Mouse (Mus musculus): ENCODE measurements around the gene Shpk. TPM values are rescaled to one million over a fixed set of nuclear protein-coding genes. Genes with fewer than 3 reads are reported as not detected.

Gene Shpk
- polyA plus RNA-seq (2016; fragmentation: Nextera tagmentation; extraction: Ambion mirVana) = 1.4 and 1.5 TPM in 2 replicates

- Histone ChIP-seq H3K9ac (replicated peaks) (peak within 1 kb of the TSS; percentile 72), H3K27me3 (peaks cover 7% of the 10 kb centered on the region; the same call in 1 of the 2 replicates), H3K9me3 (no peaks in the 10 kb centered on the region), H3K27ac (replicated peaks) (no peak within 1 kb of the TSS), H3K4me3 (peak within 1 kb of the TSS; percentile 62), H3K36me3 (peaks cover 4% of the 10 kb centered on the region), H3K4me2 (replicated peaks) (peak within 1 kb of the TSS; percentile 90), H3K4me1 (peaks cover 13% of the 10 kb centered on the region)
- peak; percentile 98 for ATAC-seq (ENCODE audit: low FRiP score, low read depth)
- WGBS = under 1% methylated on average over 28 of the region's 32 CpGs
Measured at GRCm38 (mm10) chr11:73199230-73199712, at the start of gene Shpk. TSS of gene Shpk (plus strand) at chr11:73199460.

GRCm38 (mm10) chr11:73155071-73155470, 44.2 kb upstream of the Shpk start:
- ATAC-seq (ENCODE audit: low FRiP score, low read depth) = no peak
- H3K27ac ChIP-seq (replicated peaks) = no peak overlapping the region
- no peak overlapping the region for H3K4me3 ChIP-seq
- H3K4me1 ChIP-seq = peaks cover 1% of the 10 kb centered on the region; the same call in 1 of the 2 replicates
- no peaks in the 10 kb centered on the region for H3K36me3 ChIP-seq
- no peak overlapping the region for H3K4me2 ChIP-seq (replicated peaks)
- no peaks in the 10 kb centered on the region for H3K9me3 ChIP-seq
- 80% methylated on average over 6 of the region's 6 CpGs for WGBS
- H3K9ac ChIP-seq (replicated peaks) = no peak overlapping the region
- H3K27me3 ChIP-seq = peaks cover 19% of the 10 kb centered on the region

- ATAC-seq (ENCODE audit: low FRiP score, low read depth) = peak; percentile 66; the same call in 1 of the 2 replicates
- Histone ChIP-seq H3K9me3 (no peaks in the 10 kb centered on the region), H3K9ac (replicated peaks) (peak within 1 kb of the TSS; percentile 55), H3K4me2 (replicated peaks) (peak within 1 kb of the TSS; percentile 68), H3K27ac (replicated peaks) (no peak within 1 kb of the TSS), H3K36me3 (no peaks in the 10 kb centered on the region), H3K27me3 (peaks cover 35% of the 10 kb centered on the region), H3K4me1 (peaks cover 9% of the 10 kb centered on the region), H3K4me3 (peak within 1 kb of the TSS; percentile 42)
- 3% methylated on average over 49 of the region's 49 CpGs for WGBS
Measured at GRCm38 (mm10) chr11:73159957-73160810, 39.1 kb upstream of the Shpk start, which contains the start of gene P2rx5. TSS of gene P2rx5 (plus strand) at chr11:73160421.

GRCm38 (mm10) chr11:73160811-73161200, 38.5 kb upstream of the Shpk start:
- no peaks in the 10 kb centered on the region for H3K36me3 ChIP-seq
- peak overlapping the region; percentile 42; the same call in 1 of the 2 replicates for H3K4me3 ChIP-seq
- H3K9me3 ChIP-seq = no peaks in the 10 kb centered on the region
- peaks cover 9% of the 10 kb centered on the region for H3K4me1 ChIP-seq
- ATAC-seq (ENCODE audit: low FRiP score, low read depth) = no peak
- H3K27me3 ChIP-seq = peaks cover 35% of the 10 kb centered on the region
- WGBS = 29% methylated on average over 6 of the region's 6 CpGs
- peak overlapping the region; percentile 55; the same call in 1 of the 2 replicates for H3K9ac ChIP-seq (replicated peaks)
- peak overlapping the region; percentile 68 for H3K4me2 ChIP-seq (replicated peaks)
- no peak overlapping the region for H3K27ac ChIP-seq (replicated peaks)

- 94% methylated on average over 4 of the region's 4 CpGs for WGBS
- Histone ChIP-seq H3K4me2 (replicated peaks) (no peak overlapping the region), H3K27me3 (peaks cover 35% of the 10 kb centered on the region), H3K36me3 (no peaks in the 10 kb centered on the region), H3K4me1 (peaks cover 9% of the 10 kb centered on the region), H3K27ac (replicated peaks) (no peak overlapping the region), H3K9ac (replicated peaks) (no peak overlapping the region), H3K9me3 (no peaks in the 10 kb centered on the region), H3K4me3 (no peak overlapping the region)
- no peak for ATAC-seq (ENCODE audit: low FRiP score, low read depth)
Measured at GRCm38 (mm10) chr11:73161616-73162015, 37.6 kb upstream of the Shpk start.

- Histone ChIP-seq H3K9ac (replicated peaks) (no peak overlapping the region), H3K9me3 (no peaks in the 10 kb centered on the region), H3K4me1 (peaks cover 9% of the 10 kb centered on the region), H3K36me3 (no peaks in the 10 kb centered on the region), H3K27me3 (peaks cover 35% of the 10 kb centered on the region), H3K4me2 (replicated peaks) (no peak overlapping the region), H3K4me3 (no peak overlapping the region), H3K27ac (replicated peaks) (no peak overlapping the region)
- ATAC-seq (ENCODE audit: low FRiP score, low read depth) = no peak
- 91% methylated on average over 5 of the region's 5 CpGs for WGBS
Measured at GRCm38 (mm10) chr11:73162284-73162683, 37.0 kb upstream of the Shpk start.

GRCm38 (mm10) chr11:73168071-73168470, 31.2 kb upstream of the Shpk start:
- Histone ChIP-seq H3K36me3 (peaks cover 18% of the 10 kb centered on the region), H3K9ac (replicated peaks) (no peak overlapping the region), H3K9me3 (no peaks in the 10 kb centered on the region), H3K27me3 (no peaks in the 10 kb centered on the region), H3K4me3 (no peak overlapping the region), H3K4me2 (replicated peaks) (no peak overlapping the region), H3K27ac (replicated peaks) (no peak overlapping the region), H3K4me1 (no peaks in the 10 kb centered on the region)
- 80% methylated on average over 8 of the region's 8 CpGs for WGBS
- ATAC-seq (ENCODE audit: low FRiP score, low read depth) = no peak

GRCm38 (mm10) chr11:73168576-73168975, 30.7 kb upstream of the Shpk start:
- H3K4me1 ChIP-seq = no peaks in the 10 kb centered on the region
- no peaks in the 10 kb centered on the region for H3K27me3 ChIP-seq
- H3K9me3 ChIP-seq = no peaks in the 10 kb centered on the region
- no peak overlapping the region for H3K4me2 ChIP-seq (replicated peaks)
- H3K4me3 ChIP-seq = no peak overlapping the region
- no peak overlapping the region for H3K9ac ChIP-seq (replicated peaks)
- ATAC-seq (ENCODE audit: low FRiP score, low read depth) = no peak
- no peak overlapping the region for H3K27ac ChIP-seq (replicated peaks)
- H3K36me3 ChIP-seq = peaks cover 22% of the 10 kb centered on the region
- 78% methylated on average over 6 of the region's 6 CpGs for WGBS

GRCm38 (mm10) chr11:73169231-73169630, 30.0 kb upstream of the Shpk start:
- WGBS = 40% methylated on average over 4 of the region's 4 CpGs
- no peaks in the 10 kb centered on the region for H3K4me1 ChIP-seq
- ATAC-seq (ENCODE audit: low FRiP score, low read depth) = peak; percentile 62; the same call in 1 of the 2 replicates
- no peak overlapping the region for H3K27ac ChIP-seq (replicated peaks)
- no peak overlapping the region for H3K9ac ChIP-seq (replicated peaks)
- no peak overlapping the region for H3K4me3 ChIP-seq
- no peaks in the 10 kb centered on the region for H3K9me3 ChIP-seq
- H3K36me3 ChIP-seq = peaks cover 26% of the 10 kb centered on the region
- H3K27me3 ChIP-seq = no peaks in the 10 kb centered on the region
- H3K4me2 ChIP-seq (replicated peaks) = no peak overlapping the region

- peaks cover 30% of the 10 kb centered on the region for H3K36me3 ChIP-seq
- H3K4me2 ChIP-seq (replicated peaks) = no peak overlapping the region
- no peaks in the 10 kb centered on the region for H3K27me3 ChIP-seq
- H3K4me1 ChIP-seq = peaks cover 14% of the 10 kb centered on the region
- H3K9me3 ChIP-seq = no peaks in the 10 kb centered on the region
- H3K27ac ChIP-seq (replicated peaks) = no peak overlapping the region
- no peak overlapping the region for H3K4me3 ChIP-seq
- ATAC-seq (ENCODE audit: low FRiP score, low read depth) = no peak
- H3K9ac ChIP-seq (replicated peaks) = no peak overlapping the region
- WGBS = 75% methylated on average over 5 of the region's 5 CpGs
Measured at GRCm38 (mm10) chr11:73172186-73172585, 27.1 kb upstream of the Shpk start.

GRCm38 (mm10) chr11:73175612-73176011, 23.6 kb upstream of the Shpk start:
- Histone ChIP-seq H3K27ac (replicated peaks) (no peak overlapping the region), H3K9ac (replicated peaks) (peak overlapping the region; percentile 84), H3K4me3 (peak overlapping the region; percentile 93), H3K9me3 (no peaks in the 10 kb centered on the region), H3K36me3 (peaks cover 33% of the 10 kb centered on the region), H3K27me3 (no peaks in the 10 kb centered on the region), H3K4me1 (peaks cover 32% of the 10 kb centered on the region), H3K4me2 (replicated peaks) (peak overlapping the region; percentile 70)
- 52% methylated on average over 8 of the region's 8 CpGs for WGBS
- no peak for ATAC-seq (ENCODE audit: low FRiP score, low read depth)

- peaks cover 34% of the 10 kb centered on the region for H3K36me3 ChIP-seq
Measured at GRCm38 (mm10) chr11:73176186-73176585, 23.1 kb upstream of the Shpk start.

More at GRCm38 (mm10) chr11:73176186-73176585, 23.1 kb upstream of the Shpk start:
- under 1% methylated on average over 15 of the region's 15 CpGs for WGBS
- peak overlapping the region; percentile 84 for H3K9ac ChIP-seq (replicated peaks)
- peak overlapping the region; percentile 82 for H3K27ac ChIP-seq (replicated peaks)
- H3K4me1 ChIP-seq = peaks cover 32% of the 10 kb centered on the region
- ATAC-seq (ENCODE audit: low FRiP score, low read depth) = no peak
- no peaks in the 10 kb centered on the region for H3K27me3 ChIP-seq
- no peaks in the 10 kb centered on the region for H3K9me3 ChIP-seq
- peak overlapping the region; percentile 70 for H3K4me2 ChIP-seq (replicated peaks)
- H3K4me3 ChIP-seq = peak overlapping the region; percentile 93
